Mouse (Mus musculus): ENCODE measurements around the gene Cln3.

- TF ChIP-seq CEBPB (IDR thresholded peaks at IDR 0.05; ENCODE audit: low read depth) (no peak), MYOG (IDR thresholded peaks at IDR 0.05; ENCODE audit: control insufficient read depth, extremely low read depth, insufficient read length) (no peak), CTCF (IDR thresholded peaks at IDR 0.05; ENCODE audit: control insufficient read depth, insufficient read depth, insufficient read length) (no peak), USF1 (IDR thresholded peaks at IDR 0.05; ENCODE audit: low read depth) (no peak), MAX (IDR thresholded peaks at IDR 0.05) (no peak), MYOD1 (IDR thresholded peaks at IDR 0.05; ENCODE audit: control insufficient read depth, insufficient read length, low read depth) (no peak)
Observed at GRCm38 (mm10) chr7:126632478-126632877, 46.9 kb upstream of the Cln3 start.

Measured in C2C12 (cell line).